Mouse (Mus musculus): ENCODE measurements around the gene Rps17. TPM values are rescaled to one million over a fixed set of nuclear protein-coding genes. Genes with fewer than 3 reads are reported as not detected.

Rps17 gene
- polyA plus RNA-seq, 1 experiment from 2014 or later = 1,032 TPM

- H3K27me3 ChIP-seq (ENCODE audit: control insufficient read depth, insufficient read depth, low read length) = no peaks in the 10 kb centered on the region
- no peak overlapping the region for H3K4me2 ChIP-seq (ENCODE audit: low read length)
- H3K9me3 ChIP-seq (ENCODE audit: control insufficient read depth, low read length) = no peaks in the 10 kb centered on the region
- 41% methylated on average over 6 of the region's 6 CpGs for WGBS
- H3K27ac ChIP-seq (replicated peaks in 1 of 2; ENCODE audit: control insufficient read depth in 1 of 2, insufficient read depth in 1 of 2, low read depth in 2 of 2, low read length in 2 of 2) = no peak overlapping the region
- no peaks in the 10 kb centered on the region; a peak in 1 of 4 replicates for H3K4me1 ChIP-seq (ENCODE audit: control insufficient read depth in 2 of 2, insufficient read depth in 2 of 2, low read length in 2 of 2)
- H3K36me3 ChIP-seq (ENCODE audit: control insufficient read depth, insufficient read depth, low read length) = 0 out of 2 replicates have a peak, but pooled peaks cover 2% of the 10 kb centered on the region
- H3K4me3 ChIP-seq (ENCODE audit: control insufficient read depth in 1 of 2, insufficient read depth in 1 of 2, low read depth in 1 of 2, low read length in 2 of 2) = no peak overlapping the region
- no peak overlapping the region for H3K9ac ChIP-seq (ENCODE audit: low read length)
- no peak for ATAC-seq (ENCODE audit: insufficient number of reproducible peaks, insufficient read depth, low FRiP score, low read depth)
Measured at GRCm38 (mm10) chr7:81298206-81298605, 46.8 kb downstream of the Rps17 start.

DNA sequence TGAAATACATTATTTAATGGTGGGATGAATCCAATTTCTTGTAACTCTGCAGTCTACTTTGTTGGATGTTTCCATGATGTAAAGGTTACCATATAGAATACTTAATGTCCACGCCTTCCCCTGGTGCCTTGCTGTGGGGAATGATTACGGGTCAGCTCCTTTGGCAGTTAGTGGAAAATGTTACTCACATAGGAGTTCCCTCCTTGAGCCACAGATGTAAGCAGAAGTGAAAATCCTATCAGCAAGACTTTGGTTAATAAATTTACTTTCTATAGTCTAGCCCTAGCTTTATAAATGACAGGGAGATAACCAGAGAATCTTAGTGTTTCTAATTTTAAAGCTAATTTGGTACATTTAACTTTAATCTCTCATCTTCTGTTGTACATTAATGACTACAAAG, 49.9 kb downstream of the Rps17 start:
- Histone ChIP-seq H3K27ac (replicated peaks in 1 of 2; ENCODE audit: control insufficient read depth in 1 of 2, insufficient read depth in 1 of 2, low read depth in 2 of 2, low read length in 2 of 2) (no peak overlapping the region), H3K4me3 (ENCODE audit: control insufficient read depth in 1 of 2, insufficient read depth in 1 of 2, low read depth in 1 of 2, low read length in 2 of 2) (no peak overlapping the region), H3K27me3 (ENCODE audit: control insufficient read depth, insufficient read depth, low read length) (no peaks in the 10 kb centered on the region), H3K9ac (ENCODE audit: low read length) (no peak overlapping the region), H3K36me3 (ENCODE audit: control insufficient read depth, insufficient read depth, low read length) (0 out of 2 replicates have a peak, but pooled peaks cover 2% of the 10 kb centered on the region), H3K4me1 (ENCODE audit: control insufficient read depth in 2 of 2, insufficient read depth in 2 of 2, low read length in 2 of 2) (no peaks in the 10 kb centered on the region; a peak in 1 of 4 replicates), H3K9me3 (ENCODE audit: control insufficient read depth, low read length) (no peaks in the 10 kb centered on the region), H3K4me2 (ENCODE audit: low read length) (no peak overlapping the region)
- 75% methylated on average over 2 of the region's 2 CpGs for WGBS
- ATAC-seq (ENCODE audit: insufficient number of reproducible peaks, insufficient read depth, low FRiP score, low read depth) = no peak

Other genes with a start within 250 kb of the Rps17 start
- 0.07 and 0.11 TPM in 2 replicates for gene Slc28a1, start 230.5 kb downstream of the Rps17 start, polyA plus RNA-seq (2014; fragmentation: Nextera tagmentation; extraction: Ambion mirVana)
- gene Pde8a, start 131.7 kb downstream of the Rps17 start, polyA plus RNA-seq (2014; fragmentation: Nextera tagmentation; extraction: Ambion mirVana) = 5.3 and 6.4 TPM in 2 replicates
- gene Cpeb1, start 110.2 kb upstream of the Rps17 start, polyA plus RNA-seq (2014; fragmentation: Nextera tagmentation; extraction: Ambion mirVana) = 4.1 and 5.0 TPM in 2 replicates
- gene Ap3b2, start 148.7 kb upstream of the Rps17 start, polyA plus RNA-seq (2014; fragmentation: Nextera tagmentation; extraction: Ambion mirVana) = 1.5 and 3.5 TPM in 2 replicates
- not detected in 2 replicates for gene BC048679, start 153.0 kb upstream of the Rps17 start, polyA plus RNA-seq (2014; fragmentation: Nextera tagmentation; extraction: Ambion mirVana)
- 60.6 and 68.0 TPM in 2 replicates for gene Fsd2, start 221.7 kb upstream of the Rps17 start, polyA plus RNA-seq (2014; fragmentation: Nextera tagmentation; extraction: Ambion mirVana)
- gene Whamm, start 226.0 kb upstream of the Rps17 start, polyA plus RNA-seq (2014; fragmentation: Nextera tagmentation; extraction: Ambion mirVana) = 7.7 and 9.5 TPM in 2 replicates

All from heart, embryonic 14.5 days (tissue).